Mouse (Mus musculus) heart, postnatal 25 days (tissue): Measurements from ENCODE around the gene Fcgr2b. TPM values are rescaled to one million over a fixed set of nuclear protein-coding genes. Genes with fewer than 3 reads are reported as not detected.
A peak's percentile ranks its signal among the peaks of the same experiment; 100 is the strongest.

Experiments
- DNase-seq: peaks from one replicate; pipeline ENCODE4 v3.0.0; 2022; ENCODE audit warnings: low spot score
- intact Hi-C: fragments of 180-260 bp; cut with DNase I; formaldehyde crosslinking; loops from one replicate; pipeline ENCODE4 v1.15.1; 2025
- total RNA-seq, 2 experiments: library from RNA; stranded (reverse); gene quantifications; 2 replicates each; pipeline ENCODE4 v1.2.3; 2021

Gene Fcgr2b
- 1 to 10 TPM; 6.9 to 7.1 TPM for total RNA-seq

DNA sequence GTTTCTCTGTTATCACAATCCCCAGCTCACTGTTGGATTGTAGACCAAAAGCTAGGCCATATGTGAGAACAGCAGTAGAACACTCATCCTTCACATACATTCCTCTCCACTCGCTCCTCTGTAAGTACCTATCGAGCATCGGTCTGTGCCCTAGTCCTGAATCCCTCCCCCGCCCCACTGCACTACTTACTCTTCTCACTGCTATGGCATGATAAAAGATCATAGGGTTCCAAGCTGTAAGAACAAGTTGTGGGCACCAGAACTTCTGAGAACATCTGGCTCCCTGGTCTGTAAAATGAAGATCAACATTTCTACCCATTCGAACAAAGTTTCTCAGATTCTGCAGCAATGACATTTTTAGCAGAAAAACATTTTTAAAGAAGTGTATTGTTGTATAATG is at the start of gene Fcgr2b:
Fcgr2b (minus strand) TSS at position 101 of the 400 bp plus-strand sequence.
- DNase-seq = no peak
- intact Hi-C loops = loop anchor here (5.0 kb wide), 1 partner anchor 64 kb away; the partner anchor contains the start of gene Fcrlb

DNA sequence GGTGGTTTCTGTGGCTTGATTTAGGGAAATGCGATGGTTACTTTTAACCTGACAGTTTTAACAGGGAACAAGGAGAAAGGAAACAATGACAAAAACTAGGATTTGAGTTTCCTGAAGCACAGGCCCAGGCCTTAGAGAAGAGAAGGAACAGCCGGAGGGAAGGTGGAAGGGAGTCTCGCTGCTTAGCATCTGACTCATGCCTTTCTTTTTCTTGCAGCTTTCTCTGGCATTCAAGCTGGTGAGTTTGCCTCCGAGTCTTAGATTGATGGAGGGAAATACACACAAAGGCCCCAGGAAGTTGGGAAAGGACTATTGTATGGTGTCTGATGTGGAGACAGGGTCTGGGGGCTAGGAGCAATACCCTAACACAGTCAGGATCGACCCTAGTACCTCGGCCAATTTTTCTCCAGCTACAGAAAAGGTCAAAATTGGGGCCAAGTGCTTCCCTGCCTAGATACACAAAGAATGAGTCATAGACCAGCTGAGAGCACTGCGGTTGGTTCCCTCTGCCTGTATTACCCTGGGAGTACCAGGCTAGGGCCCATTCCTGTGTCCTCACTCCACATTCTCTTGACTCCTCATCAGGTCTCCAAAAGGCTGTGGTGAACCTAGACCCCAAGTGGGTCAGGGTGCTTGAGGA is 43.1 kb upstream of the Fcgr2b start:
- DNase-seq = no peak
- intact Hi-C loops = no loop called here

DNA sequence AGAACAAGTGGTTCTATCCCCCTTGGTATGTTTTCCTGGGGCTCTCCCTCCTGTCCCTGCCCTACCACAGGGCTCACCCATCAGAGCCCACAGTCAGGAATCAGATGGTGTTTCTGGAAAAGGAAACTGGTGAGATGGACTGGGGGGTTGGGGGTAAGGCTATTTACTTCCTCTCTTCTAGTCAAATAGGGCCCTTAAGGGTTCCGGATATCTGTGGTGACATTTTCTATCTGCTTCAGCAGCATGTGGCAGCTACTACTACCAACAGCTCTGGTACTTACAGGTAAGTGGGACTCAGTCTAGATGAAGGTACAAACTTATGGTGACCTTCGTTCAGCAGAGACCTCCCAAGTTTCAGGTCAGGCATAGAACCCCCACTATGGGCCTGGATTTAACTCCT is 42.4 kb upstream of the Fcgr2b start, which contains the start of gene Fcgr4:
Fcgr4 (plus strand) TSS at position 184 of the 400 bp plus-strand sequence.
- no peak for DNase-seq
- intact Hi-C loops = no loop called here

DNA sequence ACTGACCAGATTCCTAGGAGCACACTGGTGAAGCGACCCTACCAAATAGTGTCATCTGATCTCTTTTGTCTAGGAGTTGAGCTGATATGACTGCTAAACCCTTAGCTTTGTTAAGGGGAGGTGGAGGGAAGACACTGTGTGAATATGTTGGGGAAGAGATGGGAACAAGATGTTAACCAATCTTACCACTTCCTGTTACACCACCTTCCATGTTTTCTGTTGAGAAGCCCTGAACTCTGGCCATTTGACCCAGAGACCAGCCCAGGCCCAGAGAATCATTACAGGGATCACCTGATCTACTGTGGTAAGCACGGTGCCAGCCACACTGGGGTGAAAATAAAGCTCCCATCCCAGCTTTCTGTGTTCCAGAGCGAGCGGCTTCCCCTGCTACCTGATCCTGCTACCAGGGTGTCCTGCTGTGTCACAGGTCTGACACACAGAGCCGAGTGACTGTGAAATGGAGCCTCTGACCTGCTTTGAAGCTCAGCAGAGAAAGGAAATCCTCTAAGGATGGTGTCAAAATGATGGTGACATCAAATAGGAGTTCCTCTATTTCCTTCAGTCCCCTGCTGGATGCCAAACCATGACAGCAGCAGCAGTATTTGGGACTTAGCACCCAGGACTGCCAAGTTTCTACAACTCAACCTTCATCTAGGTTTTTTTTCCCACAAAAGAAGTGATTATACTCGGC is 41.3 kb upstream of the Fcgr2b start:
- DNase-seq = no peak
- intact Hi-C loops = no loop called here

DNA sequence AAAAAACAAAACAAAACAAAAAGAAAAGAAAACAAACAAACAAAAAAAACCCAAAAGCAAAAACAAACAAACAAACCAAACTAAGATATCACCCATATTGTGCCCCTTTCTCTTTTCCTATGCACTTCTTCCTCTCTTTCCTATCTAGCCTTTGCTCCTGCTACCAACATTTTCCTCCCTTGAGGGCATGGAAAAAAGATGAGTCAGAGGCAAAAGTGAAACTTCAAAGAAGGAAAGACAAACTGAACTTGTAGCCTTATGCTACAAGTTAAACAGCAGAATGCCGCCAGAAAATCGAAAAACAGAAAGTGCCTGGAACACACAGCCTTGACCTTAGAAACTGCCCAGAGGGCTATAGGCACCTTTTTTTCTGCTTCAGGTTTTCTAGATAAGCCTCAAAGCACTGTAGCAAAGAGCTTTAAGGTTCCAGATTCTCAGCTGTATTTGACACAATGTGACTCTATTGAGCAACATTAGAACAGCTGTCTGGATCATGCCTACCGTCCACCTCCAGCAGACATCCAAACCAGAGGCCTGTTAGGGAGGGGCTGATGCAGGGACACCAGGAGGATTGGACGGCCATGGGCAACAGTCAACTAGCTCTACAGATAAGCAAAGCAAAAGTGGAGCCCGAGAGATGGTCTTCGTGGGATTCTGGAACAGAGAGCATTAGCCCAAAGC is 40.5 kb upstream of the Fcgr2b start:
- DNase-seq = no peak
- intact Hi-C loops = no loop called here

DNA sequence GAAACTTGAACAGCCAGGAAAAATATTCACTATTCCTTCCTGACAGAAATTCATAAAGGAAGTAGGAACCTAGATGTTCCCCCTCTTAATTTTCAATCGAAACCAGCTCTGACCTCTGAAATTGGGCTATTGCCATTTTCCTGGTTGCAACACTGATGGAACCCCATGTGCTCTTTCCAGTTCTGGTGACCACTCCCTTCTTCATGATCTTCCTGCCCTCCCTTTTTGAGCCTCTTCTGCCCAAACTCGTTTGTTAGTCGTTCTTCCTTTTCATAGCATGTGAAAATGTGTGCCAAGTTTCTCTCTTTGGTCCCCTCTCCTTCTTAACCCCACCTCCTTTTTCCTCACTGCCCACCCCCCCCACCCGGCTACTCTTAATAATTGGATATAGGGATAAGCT is 35.4 kb upstream of the Fcgr2b start:
- DNase-seq = no peak
- intact Hi-C loops = no loop called here

DNA sequence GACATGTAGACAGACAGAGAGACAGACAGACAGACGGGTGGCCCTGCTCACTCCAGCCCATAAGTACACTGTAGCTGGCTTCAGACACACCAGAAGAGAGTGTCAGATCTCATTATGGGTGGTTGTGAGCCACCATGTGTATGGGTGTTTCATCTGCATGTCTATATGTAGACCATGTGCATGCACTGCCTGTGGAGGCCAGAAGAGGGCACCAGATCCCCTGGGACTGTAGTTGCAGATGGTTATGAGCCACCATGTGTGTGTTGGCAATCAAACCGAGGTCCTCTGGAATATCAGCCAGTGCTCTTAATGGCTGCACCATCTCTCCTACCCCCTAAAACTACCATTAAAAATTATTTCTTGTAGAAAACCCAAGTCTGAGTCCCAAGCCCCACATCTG is 30.6 kb upstream of the Fcgr2b start:
- no peak for DNase-seq
- intact Hi-C loops = no loop called here

DNA sequence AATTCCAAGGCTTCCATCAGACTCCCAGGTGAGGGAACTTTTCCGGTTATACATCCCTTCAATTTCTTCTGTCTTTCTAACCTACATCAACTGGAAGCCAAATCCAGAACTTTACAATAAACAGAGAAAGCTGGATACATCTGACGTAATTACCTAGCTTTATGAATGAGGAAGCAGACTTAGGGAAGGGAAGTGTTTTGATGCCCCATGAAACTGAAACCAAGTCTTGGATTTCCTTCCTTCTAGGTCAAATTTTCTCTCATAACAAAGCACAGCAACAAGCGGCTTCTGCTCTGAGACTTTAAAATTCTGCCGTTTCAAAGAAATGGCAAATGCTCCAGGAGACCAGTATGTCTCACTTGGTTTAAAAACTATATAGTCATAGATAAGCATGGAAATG is 30.0 kb upstream of the Fcgr2b start:
- no peak for DNase-seq
- intact Hi-C loops = no loop called here

DNA sequence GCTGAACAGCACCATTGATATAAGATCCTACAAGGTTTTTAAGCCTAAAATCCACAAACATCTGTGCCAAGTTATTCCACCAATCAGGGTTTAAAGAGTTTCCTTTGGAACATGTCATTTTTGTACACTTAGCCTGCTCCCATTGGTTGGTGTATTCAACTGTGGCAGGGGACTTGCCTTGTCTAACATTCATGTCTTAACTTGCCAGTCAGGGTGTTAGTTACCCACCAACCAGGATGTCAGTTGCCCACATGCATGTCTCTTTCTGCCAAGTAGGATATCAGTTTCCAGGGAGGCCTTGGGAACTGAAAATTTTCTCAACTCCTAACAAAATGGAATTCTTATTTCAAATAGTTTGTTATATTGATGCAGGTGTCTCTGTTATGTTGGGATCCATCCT is 29.2 kb upstream of the Fcgr2b start:
- no peak for DNase-seq
- intact Hi-C loops = no loop called here

DNA sequence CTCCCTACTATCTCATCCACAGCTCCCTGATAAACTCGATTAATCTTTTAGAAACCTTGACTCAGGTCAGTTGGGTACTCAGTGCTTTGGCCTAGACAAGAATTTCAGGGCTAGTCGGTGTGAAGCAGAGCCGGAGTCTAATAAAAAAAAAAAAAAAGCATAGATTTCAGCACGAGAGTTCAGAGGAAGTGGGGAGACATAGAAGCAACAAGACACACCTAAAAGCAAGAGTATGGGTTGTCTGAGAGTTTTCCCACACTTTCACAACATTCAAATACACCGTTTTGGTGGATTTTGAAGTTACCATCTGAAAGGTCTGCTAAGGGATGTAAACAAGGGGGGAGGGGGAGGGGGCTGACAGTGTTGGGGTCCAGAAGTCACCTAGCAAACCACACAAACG is 28.7 kb upstream of the Fcgr2b start:
- intact Hi-C loops = no loop called here
- no peak for DNase-seq

DNA sequence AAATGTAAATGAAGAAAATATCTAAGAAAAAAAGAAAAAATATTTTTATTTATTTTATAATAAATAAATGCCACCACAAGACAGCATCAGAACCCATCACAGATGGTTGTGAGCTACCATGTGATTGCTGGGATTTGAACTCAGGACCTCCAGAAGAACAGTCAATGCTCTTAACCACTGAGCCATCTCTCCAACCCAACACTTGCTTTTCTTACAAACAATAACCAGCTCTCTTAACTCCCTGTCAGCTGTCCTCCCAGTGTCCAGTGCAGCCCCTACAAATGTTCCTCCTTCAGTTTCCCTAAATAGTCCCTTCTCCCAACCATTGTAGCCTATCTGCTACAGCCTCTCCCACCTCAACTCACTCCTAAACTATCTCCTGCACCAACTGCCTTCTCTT is 23.5 kb upstream of the Fcgr2b start:
- DNase-seq = no peak
- intact Hi-C loops = no loop called here

DNA sequence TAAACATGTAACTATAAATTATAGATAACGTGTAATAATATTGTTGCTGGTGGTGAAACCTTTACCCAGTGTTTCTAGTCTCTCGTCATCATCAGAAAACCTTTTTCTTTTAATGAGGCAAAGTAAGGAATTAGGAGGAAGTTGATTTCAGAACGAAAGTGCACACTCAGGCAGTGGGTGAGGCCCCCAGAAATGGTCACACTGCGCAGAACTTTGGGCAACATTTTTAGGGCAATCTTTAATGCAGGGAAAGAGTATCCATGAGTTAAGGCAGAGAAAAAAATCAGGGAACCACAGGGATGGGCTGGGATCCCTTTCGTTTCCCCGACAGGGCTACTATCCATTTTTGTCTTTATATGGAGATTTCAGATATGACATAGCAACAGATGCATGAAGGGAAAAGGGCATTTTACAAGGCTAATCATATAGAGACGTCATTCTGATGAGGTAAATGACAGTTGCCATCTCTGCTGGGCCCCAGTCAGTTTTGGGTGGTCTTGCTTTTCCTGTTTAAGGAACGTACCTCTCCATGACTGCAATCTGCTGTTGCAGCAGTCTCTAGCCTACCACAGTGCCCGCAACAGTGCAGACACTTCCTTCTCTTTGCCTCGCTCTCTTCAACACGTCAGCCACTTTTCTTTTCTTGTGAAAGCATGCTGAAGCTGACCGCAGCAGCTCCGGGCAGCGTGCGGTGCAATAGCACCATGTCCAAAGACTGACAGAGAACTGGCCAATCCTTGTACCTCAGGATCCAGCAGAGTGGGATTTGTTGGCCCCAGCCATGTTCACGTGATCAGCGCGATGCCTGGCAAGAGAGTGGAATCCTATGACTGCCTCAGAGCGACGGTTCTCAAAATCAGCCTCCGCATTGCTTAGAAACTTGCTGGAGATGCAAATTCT is 21.7 kb upstream of the Fcgr2b start:
- DNase-seq = peak; percentile 49
- intact Hi-C loops = no loop called here

DNA sequence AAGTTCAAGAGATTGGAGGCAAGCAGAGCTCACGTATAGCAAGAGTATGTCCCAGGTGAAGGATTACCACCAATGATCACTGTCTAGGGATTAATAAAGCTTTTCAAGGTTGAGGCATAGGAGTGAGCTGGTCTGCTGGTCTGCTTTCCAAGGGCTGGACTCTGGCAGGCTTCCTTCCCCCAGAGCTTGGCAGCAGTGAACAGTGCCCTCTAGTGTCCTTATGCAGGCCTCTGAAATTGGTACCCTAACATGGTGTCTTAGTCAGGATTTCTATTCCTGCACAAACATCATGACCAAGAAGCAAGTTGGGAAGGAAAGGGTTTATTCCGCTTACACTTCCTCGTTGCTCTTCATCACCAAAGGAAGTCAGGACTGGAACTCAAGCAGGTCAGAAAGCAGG is 20.4 kb upstream of the Fcgr2b start:
- intact Hi-C loops = loop anchor here (1.0 kb wide), 1 partner anchor 95 kb away; no protein-coding TSS in a partner anchor
- DNase-seq = no peak

DNA sequence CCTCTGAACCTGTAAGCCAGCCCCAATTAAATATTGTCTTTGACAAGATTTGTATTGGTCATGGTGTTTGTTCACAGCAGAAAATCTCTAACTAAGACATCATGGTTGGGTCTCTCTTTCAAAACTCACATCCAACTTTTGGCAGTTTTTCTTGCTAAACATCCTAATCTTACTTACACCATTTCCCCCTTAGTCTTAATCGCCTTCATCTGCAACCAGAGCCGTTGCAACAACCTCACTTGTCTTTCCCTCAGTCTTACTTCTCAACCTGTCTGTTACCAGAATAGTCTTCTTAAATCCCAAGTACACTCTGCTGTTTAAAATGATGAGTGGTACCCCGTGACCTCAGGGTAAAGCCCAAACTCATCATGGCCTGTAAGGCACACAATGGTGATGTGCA is 19.7 kb upstream of the Fcgr2b start:
- no peak for DNase-seq
- intact Hi-C loops = loop anchor here (1.0 kb wide), 1 partner anchor 95 kb away; no protein-coding TSS in a partner anchor

DNA sequence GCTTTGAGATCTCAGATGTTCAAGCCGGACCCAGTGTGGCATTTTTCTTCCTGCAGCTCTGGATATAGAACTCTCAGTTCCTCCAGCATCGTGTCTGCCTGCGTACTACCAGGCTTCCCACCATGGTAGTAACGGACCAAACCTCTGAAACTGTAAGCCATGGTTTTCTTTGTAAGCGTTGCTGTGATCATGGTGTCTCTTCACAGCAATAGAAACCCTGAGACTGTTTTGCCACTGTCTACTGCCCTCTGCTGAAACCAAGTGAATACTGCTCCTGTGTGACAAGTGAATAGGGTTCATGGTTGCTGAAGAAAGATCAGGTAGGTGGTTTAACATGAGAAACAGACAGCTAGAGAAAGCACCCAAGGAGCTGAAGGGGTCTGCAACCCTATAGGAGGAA is 16.2 kb upstream of the Fcgr2b start:
- no peak for DNase-seq
- intact Hi-C loops = loop anchor here (1.0 kb wide), 1 partner anchor 91 kb away; no protein-coding TSS in a partner anchor

DNA sequence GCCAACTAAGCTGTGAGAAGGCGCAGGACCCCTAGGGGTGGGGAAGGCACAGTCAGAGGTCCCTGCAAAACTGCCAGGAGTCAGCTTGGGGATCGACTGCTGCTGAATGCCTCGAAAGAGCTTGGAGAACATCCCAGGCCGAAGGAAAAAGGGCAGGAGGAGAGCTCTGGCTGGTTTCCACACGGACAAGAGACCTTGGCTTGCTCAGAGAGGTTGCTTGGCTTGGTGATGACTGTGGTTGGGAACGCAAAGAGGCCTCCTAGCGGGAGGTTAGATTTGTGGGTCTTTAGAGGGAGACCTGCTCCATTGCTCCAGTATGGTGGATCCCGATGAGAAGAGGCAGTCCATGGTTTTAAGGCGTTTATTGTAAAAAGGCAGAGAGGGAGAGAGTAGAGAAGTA is 13.3 kb upstream of the Fcgr2b start:
- intact Hi-C loops = no loop called here

DNA sequence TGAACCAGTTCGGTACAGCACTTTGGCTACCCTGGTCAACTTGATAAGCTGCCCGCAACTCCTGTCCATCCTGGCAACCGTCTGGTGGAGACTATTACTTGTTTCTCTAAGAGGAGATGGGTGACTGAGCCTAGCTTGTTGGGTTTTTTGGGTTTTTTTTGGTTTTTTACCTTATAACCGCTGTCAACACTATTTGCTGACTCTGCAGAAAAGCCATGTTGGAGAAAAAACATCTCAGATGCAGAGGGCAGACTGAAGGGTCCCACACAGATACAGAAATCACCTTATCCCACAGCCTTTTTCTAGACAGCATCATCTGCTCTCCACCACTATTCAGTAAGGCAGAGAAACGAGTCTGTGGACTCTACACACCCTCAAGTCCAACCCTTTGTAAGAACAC is 9.5 kb upstream of the Fcgr2b start:
- intact Hi-C loops = no loop called here
- DNase-seq = no peak

More for the DNA sequence above, 13.3 kb upstream of the Fcgr2b start:
- DNase-seq = no peak

DNA sequence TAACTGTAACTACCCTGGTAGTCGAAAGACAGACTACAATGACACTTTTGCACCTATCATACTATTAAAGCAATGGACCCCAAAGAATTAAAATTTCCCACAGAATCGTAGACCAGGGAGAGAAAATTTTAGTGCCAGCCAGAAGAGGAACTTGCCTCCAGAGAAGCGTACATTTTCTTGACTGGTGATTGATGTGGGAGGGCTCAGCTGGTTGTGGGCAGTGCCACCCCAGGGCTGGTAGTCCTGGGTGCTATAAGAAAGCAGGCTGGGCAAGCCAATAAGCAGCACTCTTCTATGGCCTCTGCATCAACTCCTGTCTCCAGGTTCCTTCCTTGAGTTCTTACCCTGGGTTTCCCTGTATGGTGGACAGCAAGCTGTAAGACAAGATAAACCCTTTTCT is 8.7 kb upstream of the Fcgr2b start:
- DNase-seq = no peak
- intact Hi-C loops = no loop called here

DNA sequence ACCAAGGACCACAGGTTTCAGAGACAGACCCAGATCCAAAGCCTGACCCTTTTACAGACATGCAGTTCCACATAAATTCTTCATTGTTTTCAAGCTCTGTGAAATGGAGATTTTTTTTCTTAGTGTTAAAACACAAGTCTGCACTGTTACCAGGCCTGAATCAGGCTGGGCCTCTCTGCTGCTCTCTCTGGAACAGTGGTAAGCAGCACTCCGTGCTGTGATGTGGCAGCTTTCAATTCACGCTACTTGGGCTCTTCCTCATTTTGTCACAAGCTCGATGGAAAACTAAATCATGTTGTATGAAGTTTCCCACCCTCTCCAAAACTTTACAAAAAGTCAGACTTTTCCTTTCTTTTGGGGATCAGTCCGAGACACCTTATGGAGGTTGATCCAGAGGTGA is 6.7 kb upstream of the Fcgr2b start:
- intact Hi-C loops = no loop called here
- DNase-seq = no peak

DNA sequence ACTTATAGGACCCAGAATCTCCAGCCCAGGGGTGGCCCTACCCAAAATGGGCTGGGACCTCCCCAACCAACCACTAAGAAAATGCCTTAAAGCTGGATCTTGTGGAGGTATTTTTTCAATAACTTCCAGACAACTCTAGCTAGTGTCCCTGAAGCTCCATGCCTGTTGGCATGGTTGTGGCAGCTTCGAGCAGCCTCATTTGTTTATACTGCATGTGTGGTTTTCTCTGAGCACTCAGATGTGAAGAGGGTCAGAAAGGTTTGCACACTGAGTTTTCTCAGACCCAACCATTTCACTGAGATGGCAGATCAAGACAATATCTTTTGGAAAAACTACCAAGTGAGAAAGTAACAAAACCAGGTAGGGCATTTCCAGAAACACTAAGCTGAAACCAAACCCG is 6.0 kb upstream of the Fcgr2b start:
- intact Hi-C loops = no loop called here
- no peak for DNase-seq
